Mouse (Mus musculus) gastrocnemius, postnatal 36 days (tissue): ENCODE data around the gene Ppp2r2c. TPM values are rescaled to one million over a fixed set of nuclear protein-coding genes. Genes with fewer than 3 reads are reported as not detected.

Experiments used
- DNase-seq, 2 experiments: peaks; one replicate each; pipeline ENCODE4 v3.0.0; 2022
- intact Hi-C: fragments of 180-260 bp; cut with DNase I; formaldehyde crosslinking; loops from one replicate; pipeline ENCODE4 v1.15.1; 2025
- total RNA-seq, 2 experiments: library from RNA; stranded (reverse); gene quantifications; 2 replicates each; pipeline ENCODE4 v1.2.3; 2021

Ppp2r2c gene
- total RNA-seq, 2 experiments from 2014 or later: 0.23 to 0.32 TPM

- DNase-seq: no peak
- intact Hi-C loops: no loop called here
These were observed 92.2 kb downstream of the Ppp2r2c start for GRCm38 (mm10) chr5:36960501-36960900.

- DNase-seq: no peak
- intact Hi-C loops: no loop called here
These were observed 103.3 kb downstream of the Ppp2r2c start for GRCm38 (mm10) chr5:36971587-36971986.

- no peak for DNase-seq
- intact Hi-C loops: no loop called here
These were observed 107.0 kb downstream of the Ppp2r2c start for GRCm38 (mm10) chr5:36975336-36975735.

GRCm38 (mm10) chr5:36977809-36978208, 109.5 kb downstream of the Ppp2r2c start:
- intact Hi-C loops: no loop called here

GRCm38 (mm10) chr5:36979001-36979400, 110.7 kb downstream of the Ppp2r2c start:
- DNase-seq: no peak
- intact Hi-C loops: no loop called here

More at GRCm38 (mm10) chr5:36977809-36978208, 109.5 kb downstream of the Ppp2r2c start:
- no peak for DNase-seq

- intact Hi-C loops: no loop called here
- no peak for DNase-seq
These were observed 111.3 kb downstream of the Ppp2r2c start for GRCm38 (mm10) chr5:36979631-36980030.

GRCm38 (mm10) chr5:36982271-36982670, 114.0 kb downstream of the Ppp2r2c start:
- intact Hi-C loops: no loop called here
- DNase-seq: no peak

- intact Hi-C loops: no loop called here
These were observed 118.3 kb downstream of the Ppp2r2c start for GRCm38 (mm10) chr5:36986617-36987016.

GRCm38 (mm10) chr5:36988124-36988780, 119.9 kb downstream of the Ppp2r2c start:
- DNase-seq: no peak
- intact Hi-C loops: no loop called here

More at GRCm38 (mm10) chr5:36986617-36987016, 118.3 kb downstream of the Ppp2r2c start:
- no peak for DNase-seq

- intact Hi-C loops: no loop called here
- DNase-seq: peak; percentile 91 to 97
These were observed 120.7 kb downstream of the Ppp2r2c start, which contains the start of gene Wfs1 for GRCm38 (mm10) chr5:36988781-36989624. Wfs1 (minus strand) TSS chr5:36989205.

GRCm38 (mm10) chr5:36989625-36989977, 121.3 kb downstream of the Ppp2r2c start:
- DNase-seq: no peak
- intact Hi-C loops: no loop called here

- no peak for DNase-seq
- intact Hi-C loops: no loop called here
These were observed 121.9 kb downstream of the Ppp2r2c start for GRCm38 (mm10) chr5:36990196-36990595.

- intact Hi-C loops: no loop called here
- DNase-seq: no peak
These were observed 122.5 kb downstream of the Ppp2r2c start for GRCm38 (mm10) chr5:36990631-36991350.

- intact Hi-C loops: no loop called here
These were observed 128.1 kb downstream of the Ppp2r2c start for GRCm38 (mm10) chr5:36996410-36996809.

GRCm38 (mm10) chr5:36997996-36998395, 129.7 kb downstream of the Ppp2r2c start:
- DNase-seq: no peak
- intact Hi-C loops: no loop called here

More at GRCm38 (mm10) chr5:36996410-36996809, 128.1 kb downstream of the Ppp2r2c start:
- DNase-seq: no peak

GRCm38 (mm10) chr5:37001002-37001401, 132.7 kb downstream of the Ppp2r2c start:
- intact Hi-C loops: loop anchor here (10.0 kb wide), 1 partner anchor 166 kb away; the partner anchor contains the start of gene Man2b2

GRCm38 (mm10) chr5:37002001-37002400, 133.7 kb downstream of the Ppp2r2c start:
- DNase-seq: peak; percentile 47 to 52
- intact Hi-C loops: loop anchor here (2.0 to 10.0 kb wide), 3 partner anchors 43 to 167 kb away; partner anchors contain the start of gene Man2b2

More at GRCm38 (mm10) chr5:37001002-37001401, 132.7 kb downstream of the Ppp2r2c start:
- no peak for DNase-seq
